Mouse (Mus musculus) ES-Bruce4 (cell line): Measurements from ENCODE around the gene Cux2.

Experiments
- CTCF ChIP-seq: IDR thresholded peaks from one replicate; pipeline ENCODE4 v1.8.1; 2011; ENCODE audit warnings: low read depth, low read length
- EP300 ChIP-seq: IDR thresholded peaks from 2 replicates; pipeline ENCODE4 v1.6.1; 2011; ENCODE audit warnings: low read depth, low read length; ENCODE audit not compliant: insufficient read depth
- POLR2A ChIP-seq: IDR thresholded peaks from one replicate; pipeline ENCODE4 v1.8.1; 2011; ENCODE audit warnings: low read length; ENCODE audit not compliant: insufficient read depth

DNA sequence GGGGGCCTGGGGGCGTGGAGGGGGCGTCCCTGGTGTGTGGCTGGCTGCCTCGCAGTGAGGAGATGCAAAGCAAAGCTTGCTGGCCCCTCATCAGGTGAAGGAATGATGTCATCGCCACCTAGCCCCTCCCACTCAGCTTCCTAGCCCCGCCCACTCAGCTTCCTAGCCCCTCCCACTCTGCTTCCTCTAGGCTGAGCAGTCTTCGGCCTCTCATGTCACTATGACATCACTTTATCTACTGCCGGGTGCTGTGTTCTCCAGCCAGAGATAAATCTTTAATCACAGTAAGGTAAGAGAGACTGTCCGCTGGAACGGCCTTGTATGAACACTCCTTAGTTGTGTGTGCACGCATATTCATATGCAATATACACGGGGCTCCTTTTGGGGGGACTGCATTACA lies 19.3 kb downstream of the Cux2 start:
- no peak for TF ChIP-seq CTCF
- TF ChIP-seq POLR2A = no peak
- TF ChIP-seq EP300 = no peak
